Mouse (Mus musculus) MEL (cell line): ENCODE data around the gene Fndc5. TPM values are rescaled to one million over a fixed set of nuclear protein-coding genes. Genes with fewer than 3 reads are reported as not detected.

ENCODE experiments used
- DNase-seq: peaks from one replicate; pipeline ENCODE4 v3.0.0; 2011; ENCODE audit warnings: low read depth, low spot score
- H3K27ac ChIP-seq: 2 replicates; pipeline ENCODE4 v1.5.1; 2012; ENCODE audit warnings: low read depth, mild to moderate bottlenecking, control low read depth, low read length, moderate library complexity; ENCODE audit not compliant: control insufficient read depth
- H3K27me3 ChIP-seq, 2 experiments: fragments of 150-350 bp in 1 of 2; sonication (generic) in 1 of 2; 2 replicates each; pipeline ENCODE4 v1.6.1; 2012; ENCODE audit warnings: low read length in 2 of 2, mild to moderate bottlenecking in 2 of 2, improper control_type of control experiment in 1 of 2, moderate library complexity in 1 of 2; ENCODE audit not compliant: insufficient read depth in 2 of 2, control insufficient read depth in 1 of 2
- H3K36me3 ChIP-seq, 2 experiments: 2 replicates each; pipeline ENCODE4 v1.6.1; 2012 to 2014; ENCODE audit warnings: low read length in 2 of 2, improper control_type of control experiment in 1 of 2, inconsistent platforms in 1 of 2, mild to moderate bottlenecking in 1 of 2; ENCODE audit not compliant: insufficient read depth in 2 of 2, control insufficient read depth in 1 of 2
- H3K4me1 ChIP-seq, 2 experiments: fragments of 150-350 bp in 1 of 2; sonication (generic) in 1 of 2; 2 replicates each; pipeline ENCODE4 v1.6.1; 2012; ENCODE audit warnings: low read length in 2 of 2, improper control_type of control experiment in 1 of 2, mild to moderate bottlenecking in 1 of 2; ENCODE audit not compliant: insufficient read depth in 2 of 2, control insufficient read depth in 1 of 2
- H3K4me3 ChIP-seq, 2 experiments: fragments of 150-350 bp in 1 of 2; sonication (generic) in 1 of 2; 2 replicates each; pipeline ENCODE4 v1.5.1; 2012; ENCODE audit warnings: low read depth in 2 of 2, low read length in 2 of 2, mild to moderate bottlenecking in 2 of 2, moderate library complexity in 2 of 2, control low read depth in 1 of 2, improper control_type of control experiment in 1 of 2; ENCODE audit not compliant: control insufficient read depth in 1 of 2, insufficient read depth in 1 of 2
- H3K79me2 ChIP-seq: 2 replicates; pipeline ENCODE4 v1.6.1; 2012; ENCODE audit warnings: mild to moderate bottlenecking, low read length, moderate library complexity; ENCODE audit not compliant: control insufficient read depth, poor library complexity, insufficient read depth
- H3K9ac ChIP-seq: 2 replicates; pipeline ENCODE4 v1.6.1; 2012; ENCODE audit warnings: low read depth, mild to moderate bottlenecking, control low read depth, low read length, moderate library complexity; ENCODE audit not compliant: control insufficient read depth, poor library complexity, severe bottlenecking
- H3K9me3 ChIP-seq: fragments of 150-350 bp; sonication (generic); replicated peaks from 2 replicates; pipeline ENCODE4 v1.6.1; 2012; ENCODE audit warnings: mild to moderate bottlenecking, low read length, improper control_type of control experiment, moderate library complexity; ENCODE audit not compliant: insufficient read depth
- BHLHE40 ChIP-seq: IDR thresholded peaks from 2 replicates; pipeline ENCODE4 v1.6.1; 2012; ENCODE audit warnings: low read depth, mild to moderate bottlenecking, inconsistent platforms, low read length, improper control_type of control experiment, borderline replicate concordance
- GABPA ChIP-seq: IDR thresholded peaks from 2 replicates; pipeline ENCODE4 v1.6.1; 2012; ENCODE audit warnings: low read depth, mild to moderate bottlenecking, inconsistent platforms, low read length, improper control_type of control experiment, moderate library complexity
- JUND ChIP-seq: IDR thresholded peaks from 2 replicates; pipeline ENCODE4 v1.6.1; 2011; ENCODE audit warnings: low read depth, mild to moderate bottlenecking, improper control_type of control experiment, low read length
- MAX ChIP-seq: IDR thresholded peaks from 2 replicates; pipeline ENCODE4 v1.6.1; 2011; ENCODE audit warnings: low read length, improper control_type of control experiment
- MYB ChIP-seq: IDR thresholded peaks from 2 replicates; pipeline ENCODE4 v1.6.1; 2011; ENCODE audit warnings: mild to moderate bottlenecking, low read depth, low read length, improper control_type of control experiment
- MYC ChIP-seq: IDR thresholded peaks from 2 replicates; pipeline ENCODE4 v1.6.1; 2011; ENCODE audit warnings: low read depth, mild to moderate bottlenecking, low read length, improper control_type of control experiment, moderate library complexity
- POLR2AphosphoS2 ChIP-seq: IDR thresholded peaks from 2 replicates; pipeline ENCODE4 v1.6.1; 2011; ENCODE audit warnings: low read length, improper control_type of control experiment
- RAD21 ChIP-seq: IDR thresholded peaks from 2 replicates; pipeline ENCODE4 v1.6.1; 2011; ENCODE audit warnings: mild to moderate bottlenecking, low read depth, low read length, improper control_type of control experiment
- RCOR1 ChIP-seq: IDR thresholded peaks from 2 replicates; pipeline ENCODE4 v1.6.1; 2012; ENCODE audit warnings: low read depth, mild to moderate bottlenecking, inconsistent platforms, low read length, improper control_type of control experiment
- SIN3A ChIP-seq: IDR thresholded peaks from 2 replicates; pipeline ENCODE4 v1.6.1; 2012; ENCODE audit warnings: low read length, improper control_type of control experiment, inconsistent platforms
- SMC3 ChIP-seq: IDR thresholded peaks from 2 replicates; pipeline ENCODE4 v1.6.1; 2011; ENCODE audit warnings: low read depth, low read length, improper control_type of control experiment
- TAL1 ChIP-seq: IDR thresholded peaks from 2 replicates; pipeline ENCODE4 v1.6.1; 2012; ENCODE audit warnings: mild to moderate bottlenecking, inconsistent platforms, low read length, moderate library complexity, mixed read lengths
- USF2 ChIP-seq, 2 experiments: IDR thresholded peaks; 2 replicates each; pipeline ENCODE4 v1.6.1; 2011 to 2012; ENCODE audit warnings: improper control_type of control experiment in 2 of 2, low read length in 2 of 2, borderline replicate concordance in 1 of 2, inconsistent platforms in 1 of 2, low read depth in 1 of 2, mild to moderate bottlenecking in 1 of 2; ENCODE audit not compliant: insufficient read depth in 1 of 2
- ZMIZ1 ChIP-seq: IDR thresholded peaks from 2 replicates; pipeline ENCODE4 v1.6.1; 2012; ENCODE audit warnings: low read depth, mild to moderate bottlenecking, inconsistent platforms, low read length, improper control_type of control experiment, moderate library complexity
- polyA plus RNA-seq, 2 experiments: library from polyadenylated mRNA; stranded (reverse) in 1 of 2; unstranded in 1 of 2; fragments of >175 nt in 1 of 2; fragments of >200 nt in 1 of 2; gene quantifications; 2 replicates each; pipeline versions ENCODE4 v1.2.1 to v1.2.4; 2012; ENCODE audit warnings: low replicate concordance in 2 of 2, low read depth in 1 of 2; ENCODE audit not compliant: insufficient read length in 2 of 2, insufficient read depth in 1 of 2, missing spikeins in 1 of 2
- total RNA-seq: library from RNA; depleted of rRNA; stranded (reverse); fragments of 300-350 nt; gene quantifications from 2 replicates; pipeline ENCODE4 v1.2.3, GENCODE M21; 2012

The Fndc5 gene
- total and polyA plus RNA-seq, 3 experiments = 15.8 to 123 (median 35.9) TPM

DNA sequence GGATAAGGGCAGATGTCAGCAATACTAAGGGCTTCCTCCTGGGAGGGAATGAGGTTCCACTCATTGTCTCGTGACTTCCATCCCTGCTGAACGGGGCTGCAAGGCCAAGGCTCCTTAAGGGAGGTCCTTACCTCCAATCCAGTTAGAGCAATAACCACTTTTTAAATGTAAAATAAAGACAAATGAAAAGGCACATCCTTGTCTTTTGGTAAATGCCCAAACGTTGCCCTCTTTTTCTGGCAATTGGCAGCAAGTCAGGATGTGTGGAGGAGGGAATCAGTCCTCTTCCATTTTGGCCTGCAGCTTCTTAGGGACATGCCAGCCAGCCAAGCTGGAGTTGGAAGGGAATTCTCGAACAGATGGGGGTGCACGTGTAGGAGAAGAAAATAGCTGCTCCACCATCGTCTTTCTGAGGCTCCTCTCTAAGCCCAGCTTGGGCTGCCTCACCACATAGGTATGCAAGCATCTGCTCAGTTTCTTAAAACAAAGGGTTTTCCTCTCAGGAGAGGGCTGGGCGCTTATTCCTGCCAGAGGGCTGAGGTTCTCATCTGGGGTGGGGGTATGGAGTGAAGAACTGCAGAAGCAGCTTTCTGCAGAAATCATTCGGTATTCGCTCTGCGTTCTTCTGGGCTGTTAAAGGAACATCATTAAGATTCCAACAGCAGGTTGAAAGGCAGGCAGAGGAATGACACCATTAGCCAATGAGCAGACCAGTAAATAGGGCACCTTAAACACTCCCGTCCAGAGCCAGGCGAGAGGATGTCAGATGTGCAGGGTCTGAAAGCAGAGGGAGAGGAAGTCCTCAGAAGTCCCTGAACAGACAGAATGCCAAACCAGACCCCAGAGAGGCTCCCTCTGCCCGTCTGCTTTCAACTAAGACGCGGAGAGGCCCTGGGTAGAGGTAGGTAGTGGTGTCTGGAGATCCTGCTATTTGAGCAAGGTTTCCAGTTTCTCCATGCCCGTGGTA lies 7.9 kb downstream of the Fndc5 start:
- H3K4me1 ChIP-seq = peaks cover 24 to 33% of the 10 kb centered on the region in 2 experiments
- no peak overlapping the region for H3K27ac ChIP-seq
- H3K9ac ChIP-seq = no peak overlapping the region
- H3K9me3 ChIP-seq = no peaks in the 10 kb centered on the region
- no peaks in the 10 kb centered on the region for H3K79me2 ChIP-seq
- DNase-seq = no peak
- H3K27me3 ChIP-seq = no peaks in the 10 kb centered on the region
- H3K36me3 ChIP-seq = peaks cover 0 to 32% of the 10 kb centered on the region in 2 experiments; a peak in 2 of 4 replicates
- no peak overlapping the region for H3K4me3 ChIP-seq
- TF ChIP-seq ZMIZ1 = no peak
- TF ChIP-seq BHLHE40 = no peak

GRCm38 (mm10) chr4:129145411-129145810 lies 8.6 kb downstream of the Fndc5 start:
- DNase-seq = no peak
- Histone ChIP-seq H3K9ac (no peak overlapping the region), H3K36me3 (peaks cover 0 to 25% of the 10 kb centered on the region in 2 experiments; a peak in 2 of 4 replicates), H3K9me3 (no peaks in the 10 kb centered on the region), H3K4me1 (peaks cover 16 to 25% of the 10 kb centered on the region in 2 experiments), H3K79me2 (no peaks in the 10 kb centered on the region), H3K27me3 (no peaks in the 10 kb centered on the region), H3K4me3 (no peak overlapping the region), H3K27ac (no peak overlapping the region)
- no peak for TF ChIP-seq POLR2AphosphoS2
- no peak for TF ChIP-seq GABPA
- TF ChIP-seq SMC3 = no peak
- TF ChIP-seq SIN3A = no peak
- no peak for TF ChIP-seq MAX
- TF ChIP-seq MYC = no peak
- no peak for TF ChIP-seq MYB
- no peak for TF ChIP-seq JUND
- TF ChIP-seq RAD21 = no peak
- no peak for TF ChIP-seq RCOR1

- Histone ChIP-seq H3K4me1 (peaks cover 11 to 23% of the 10 kb centered on the region in 2 experiments), H3K79me2 (no peaks in the 10 kb centered on the region), H3K4me3 (no peak overlapping the region), H3K36me3 (peaks cover 0 to 22% of the 10 kb centered on the region in 2 experiments; a peak in 2 of 4 replicates), H3K9ac (no peak overlapping the region), H3K9me3 (no peaks in the 10 kb centered on the region), H3K27ac (no peak overlapping the region), H3K27me3 (no peaks in the 10 kb centered on the region)
- TF ChIP-seq TAL1 (no peak), USF2 (IDR thresholded peaks at IDR 0.05; ENCODE audit: borderline replicate concordance in 1 of 2, insufficient read depth in 1 of 2, low read depth in 1 of 2, low read length in 2 of 2) (no peak), BHLHE40 (no peak), RCOR1 (no peak)
- no peak for DNase-seq
These were observed 9.1 kb downstream of the Fndc5 start for GRCm38 (mm10) chr4:129145943-129146342.
